Comparison of ENCODE assay signal across 7 mouse cellular contexts in genomic region chr8:79293841-79294240, GRCm38 (mm10). TPM values are rescaled to one million over a fixed set of nuclear protein-coding genes. Genes with fewer than 3 reads are reported as not detected.
DNase-seq lines count a peak whose midpoint lies in the region; ATAC-seq and TF ChIP-seq lines count a peak whose summit lies in the region.

No protein-coding gene starts in this region.

- peaks cover 17% of the 10 kb centered on the region for H3K4me1 ChIP-seq in lung, embryonic 16.5 days (replicated peaks; ENCODE audit: control insufficient read depth, insufficient read depth, low read length)
- H3K4me1 ChIP-seq in forebrain, embryonic 11.5 days (replicated peaks; ENCODE audit: control insufficient read depth, insufficient read depth, low read length), result peaks cover 5% of the 10 kb centered on the region; the same call in 1 of the 2 replicates
- peaks cover 21% of the 10 kb centered on the region for H3K4me1 ChIP-seq in limb, embryonic 14.5 days (ENCODE audit: control insufficient read depth, insufficient read depth, low read length)
- peaks cover 14% of the 10 kb centered on the region for H3K4me1 ChIP-seq in stomach, embryonic 16.5 days (ENCODE audit: control insufficient read depth, insufficient read depth, low read length)

- no peak for ATAC-seq in lung, embryonic 16.5 days (ENCODE audit: low read depth)
- no peak for ATAC-seq in forebrain, embryonic 11.5 days (replicated peaks; ENCODE audit: low FRiP score)
- no peak for ATAC-seq in limb, embryonic 14.5 days (ENCODE audit: low FRiP score, low read depth)
- no peak for ATAC-seq in stomach, embryonic 16.5 days (ENCODE audit: insufficient read depth, low FRiP score)

- DNase-seq in lung, postnatal 14 days, result no peak
- no peak for DNase-seq in forebrain, embryonic 11.5 days (ENCODE audit: low spot score)
- no peak for DNase-seq in limb, embryonic 14.5 days (ENCODE audit: low spot score)
- no peak for DNase-seq in gastrocnemius, adult 8-10 months (ENCODE audit: low spot score in 2 of 2)
- no peak for DNase-seq in kidney, adult 8-10 months

- no peaks in the 10 kb centered on the region for H3K36me3 ChIP-seq in lung, embryonic 16.5 days (ENCODE audit: control insufficient read depth, insufficient read depth, low read length)
- H3K36me3 ChIP-seq in forebrain, embryonic 11.5 days (ENCODE audit: control insufficient read depth, insufficient read depth, low read length), result no peaks in the 10 kb centered on the region
- no peaks in the 10 kb centered on the region for H3K36me3 ChIP-seq in limb, embryonic 14.5 days (ENCODE audit: control insufficient read depth, insufficient read depth, low read length)
- no peaks in the 10 kb centered on the region for H3K36me3 ChIP-seq in stomach, embryonic 16.5 days (ENCODE audit: control insufficient read depth, insufficient read depth, low read length)

- no peaks in the 10 kb centered on the region for H3K27me3 ChIP-seq in lung, embryonic 16.5 days (ENCODE audit: control insufficient read depth, insufficient read depth, low read depth, low read length)
- no peaks in the 10 kb centered on the region for H3K27me3 ChIP-seq in forebrain, embryonic 11.5 days (ENCODE audit: control insufficient read depth, insufficient read depth, low read length)
- H3K27me3 ChIP-seq in limb, embryonic 14.5 days (ENCODE audit: control insufficient read depth, insufficient read depth, low read length), result no peaks in the 10 kb centered on the region
- no peaks in the 10 kb centered on the region for H3K27me3 ChIP-seq in stomach, embryonic 16.5 days (ENCODE audit: control insufficient read depth, insufficient read depth, low read length)

- TF ChIP-seq POLR2A in limb, embryonic 14.5 days (IDR thresholded peaks at IDR 0.05; ENCODE audit: borderline replicate concordance, extremely low read depth, insufficient read depth, insufficient read length), result no peak

- peak overlapping the region; percentile 32 for H3K4me3 ChIP-seq in lung, embryonic 16.5 days (ENCODE audit: low read length)
- H3K4me3 ChIP-seq in forebrain, embryonic 11.5 days (ENCODE audit: low read depth, low read length), result peak overlapping the region; percentile 50
- H3K4me3 ChIP-seq in limb, embryonic 14.5 days (replicated peaks; ENCODE audit: low read length), result peak overlapping the region; percentile 57
- H3K4me3 ChIP-seq in stomach, embryonic 16.5 days (replicated peaks; ENCODE audit: low read length), result peak overlapping the region; percentile 69

- WGBS in lung, embryonic 16.5 days, result 38% methylated on average over 3 of the region's 3 CpGs
- WGBS in forebrain, embryonic 11.5 days, result 75% methylated on average over 3 of the region's 3 CpGs
- WGBS in limb, embryonic 14.5 days, result 30% methylated on average over 3 of the region's 3 CpGs
- 42% methylated on average over 3 of the region's 3 CpGs for WGBS in stomach, embryonic 16.5 days

- peak overlapping the region; percentile 63 for H3K4me2 ChIP-seq in lung, embryonic 16.5 days (ENCODE audit: low read depth, low read length)
- H3K4me2 ChIP-seq in forebrain, embryonic 11.5 days (ENCODE audit: low read depth, low read length, severe bottlenecking), result peak overlapping the region; percentile 84; the same call in 1 of the 2 replicates
- H3K4me2 ChIP-seq in limb, embryonic 14.5 days (replicated peaks; ENCODE audit: low read depth, low read length, severe bottlenecking), result peak overlapping the region; percentile 60
- H3K4me2 ChIP-seq in stomach, embryonic 16.5 days (ENCODE audit: low read depth, low read length), result peak overlapping the region; percentile 69

- no peaks in the 10 kb centered on the region for H3K9me3 ChIP-seq in lung, embryonic 16.5 days (ENCODE audit: control insufficient read depth, low read length)
- no peaks in the 10 kb centered on the region for H3K9me3 ChIP-seq in forebrain, embryonic 11.5 days (ENCODE audit: control insufficient read depth, low read length)
- no peaks in the 10 kb centered on the region for H3K9me3 ChIP-seq in limb, embryonic 14.5 days (ENCODE audit: control insufficient read depth, low read length)
- no peaks in the 10 kb centered on the region for H3K9me3 ChIP-seq in stomach, embryonic 16.5 days (replicated peaks; ENCODE audit: control insufficient read depth, low read length)

- H3K27ac ChIP-seq in lung, embryonic 16.5 days (ENCODE audit: low read length), result 0 out of 2 replicates have a peak overlapping the region, but pooled peaks have one; percentile 55
- H3K27ac ChIP-seq in forebrain, embryonic 11.5 days (ENCODE audit: low read depth, low read length), result no peak overlapping the region; the same call in 1 of the 2 replicates
- H3K27ac ChIP-seq in limb, embryonic 14.5 days (replicated peaks; ENCODE audit: low read depth, low read length), result peak overlapping the region; percentile 97
- H3K27ac ChIP-seq in stomach, embryonic 16.5 days (ENCODE audit: low read length), result peak overlapping the region; percentile 23; the same call in 1 of the 2 replicates

- peak overlapping the region; percentile 43 for H3K9ac ChIP-seq in lung, embryonic 16.5 days (ENCODE audit: low read length)
- H3K9ac ChIP-seq in forebrain, embryonic 11.5 days (ENCODE audit: low read length), result peak overlapping the region; percentile 41
- peak overlapping the region; percentile 81 for H3K9ac ChIP-seq in limb, embryonic 14.5 days (ENCODE audit: low read depth, low read length, severe bottlenecking)
- H3K9ac ChIP-seq in stomach, embryonic 16.5 days (ENCODE audit: low read length), result no peak overlapping the region; the same call in 1 of the 2 replicates

RNA-seq across cellular contexts. Expression of gene Mmaa, which starts 0.9 kb away (rescaled TPM):
- 12.0 and 12.5 TPM in 2 replicates for polyA plus RNA-seq in lung, embryonic 16.5 days (2015; fragmentation: Nextera tagmentation; extraction: Ambion mirVana)
- polyA plus RNA-seq in forebrain, embryonic 11.5 days (2014; fragmentation: Nextera tagmentation; extraction: Ambion mirVana), result 11.5 and 13.3 TPM in 2 replicates
- polyA plus RNA-seq in limb, embryonic 14.5 days (2012; rRNA removed), result 11.7 and 16.9 TPM in 2 replicates
- 15.7 and 16.8 TPM in 2 replicates for polyA plus RNA-seq in limb, embryonic 14.5 days (2014; fragmentation: Nextera tagmentation; extraction: Ambion mirVana)
- polyA plus RNA-seq in stomach, embryonic 16.5 days (2015; fragmentation: Nextera tagmentation; extraction: Ambion mirVana), result 13.2 and 14.4 TPM in 2 replicates
- total RNA-seq in gastrocnemius, adult 8-10 months (2022), result 10 to 100 TPM; 14.9 to 18.5 (median 17.3) TPM

RNA-seq across cellular contexts. Expression of gene 1700011L22Rik, which starts 45.5 kb away (rescaled TPM):
- polyA plus RNA-seq in lung, embryonic 16.5 days (2015; fragmentation: Nextera tagmentation; extraction: Ambion mirVana), result not detected in 2 replicates
- not detected in 2 replicates for polyA plus RNA-seq in forebrain, embryonic 11.5 days (2014; fragmentation: Nextera tagmentation; extraction: Ambion mirVana)
- polyA plus RNA-seq in limb, embryonic 14.5 days (2012; rRNA removed), result not detected in 2 replicates
- polyA plus RNA-seq in limb, embryonic 14.5 days (2014; fragmentation: Nextera tagmentation; extraction: Ambion mirVana), result not detected in 2 replicates
- polyA plus RNA-seq in stomach, embryonic 16.5 days (2015; fragmentation: Nextera tagmentation; extraction: Ambion mirVana), result not detected in 2 replicates
- total RNA-seq in gastrocnemius, adult 8-10 months (2022), result not detected
